Comparison of ENCODE assay signal across 8 mouse cellular contexts in genomic region chr9:37139514-37139913, GRCm38 (mm10). TPM values are rescaled to one million over a fixed set of nuclear protein-coding genes. Genes with fewer than 3 reads are reported as not detected.
DNase-seq lines count a peak whose midpoint lies in the region; ATAC-seq lines count a peak whose summit lies in the region.

No protein-coding gene starts in this region.

- 2% methylated on average over 8 of the region's 8 CpGs for WGBS in heart, embryonic 13.5 days
- WGBS in midbrain, embryonic 14.5 days, result 8% methylated on average over 8 of the region's 8 CpGs

- peak; percentile 64; the same call in 1 of the 2 replicates for ATAC-seq in heart, embryonic 13.5 days (ENCODE audit: extremely low read depth, insufficient number of reproducible peaks, low FRiP score, low TSS enrichment)
- 0 out of 2 replicates have a peak, but pooled peaks have one; percentile 10 for ATAC-seq in midbrain, embryonic 14.5 days (ENCODE audit: low FRiP score, low TSS enrichment)
- ATAC-seq in erythroblast, adult 5-6 weeks (replicated peaks; ENCODE audit: low FRiP score, poor library complexity, severe bottlenecking), result no peak

- H3K4me2 ChIP-seq in heart, embryonic 13.5 days, result peak overlapping the region; percentile 62
- H3K4me2 ChIP-seq in midbrain, embryonic 14.5 days (ENCODE audit: low read length), result peak overlapping the region; percentile 13; the same call in 1 of the 2 replicates

- DNase-seq in A20 (ENCODE audit: low read depth, low spot score), result peak; percentile 32
- peak; percentile 81 for DNase-seq in ZHBTc4 (ENCODE audit: low read depth, low spot score)
- DNase-seq in kidney, postnatal 36 days, result peak; percentile 37 to 46
- no peak for DNase-seq in midbrain, embryonic 14.5 days
- DNase-seq in layer of hippocampus, adult 8-10 months (ENCODE audit: low spot score in 2 of 2), result no peak
- no peak for DNase-seq in layer of hippocampus, adult 9-10 months (ENCODE audit: low spot score)

- H3K27ac ChIP-seq in heart, embryonic 13.5 days (replicated peaks), result peak overlapping the region; percentile 71
- H3K27ac ChIP-seq in midbrain, embryonic 14.5 days (replicated peaks; ENCODE audit: low read depth, low read length), result no peak overlapping the region

- H3K4me3 ChIP-seq in heart, embryonic 13.5 days, result peak overlapping the region; percentile 31
- H3K4me3 ChIP-seq in midbrain, embryonic 14.5 days (replicated peaks; ENCODE audit: low read depth, low read length), result no peak overlapping the region

- no peaks in the 10 kb centered on the region for H3K9me3 ChIP-seq in heart, embryonic 13.5 days
- H3K9me3 ChIP-seq in midbrain, embryonic 14.5 days (ENCODE audit: control insufficient read depth, low read length), result no peaks in the 10 kb centered on the region

- peaks cover 56% of the 10 kb centered on the region for H3K4me1 ChIP-seq in heart, embryonic 13.5 days
- peaks cover 47% of the 10 kb centered on the region for H3K4me1 ChIP-seq in midbrain, embryonic 14.5 days (ENCODE audit: control insufficient read depth, insufficient read depth, low read length)

- H3K9ac ChIP-seq in heart, embryonic 13.5 days, result peak overlapping the region; percentile 78
- no peak overlapping the region for H3K9ac ChIP-seq in midbrain, embryonic 14.5 days (replicated peaks; ENCODE audit: low read length)

- H3K36me3 ChIP-seq in heart, embryonic 13.5 days, result no peaks in the 10 kb centered on the region
- no peaks in the 10 kb centered on the region for H3K36me3 ChIP-seq in midbrain, embryonic 14.5 days (ENCODE audit: control insufficient read depth, insufficient read depth, low read length)

- H3K27me3 ChIP-seq in heart, embryonic 13.5 days (replicated peaks), result peaks cover 9% of the 10 kb centered on the region; the same call in 1 of the 2 replicates
- no peaks in the 10 kb centered on the region for H3K27me3 ChIP-seq in midbrain, embryonic 14.5 days (ENCODE audit: control insufficient read depth, insufficient read depth, low read length)

RNA-seq across cellular contexts. Expression of gene Pknox2, which starts 7.7 kb away (rescaled TPM):
- polyA plus RNA-seq in heart, embryonic 13.5 days (2015; fragmentation: Nextera tagmentation; extraction: Ambion mirVana), result 4.9 and 5.7 TPM in 2 replicates
- polyA plus RNA-seq in midbrain, embryonic 14.5 days (2014; fragmentation: Nextera tagmentation; extraction: Ambion mirVana), result 18.4 and 19.6 TPM in 2 replicates
- 0.58 TPM in 1 of 2 replicates, not detected in the other for total RNA-seq in erythroblast, adult 5-6 weeks (2015; ENCODE audit: low replicate concordance)
- total RNA-seq in erythroblast, adult 5-6 weeks (2017; ENCODE audit: low replicate concordance), result 0.09 TPM in 1 of 2 replicates, not detected in the other
- total RNA-seq in layer of hippocampus, adult 8-10 months (2022), result 10 to 100 TPM; 38.5 to 59.5 (median 43.0) TPM

Comparison
In these comparisons a context has a peak if more than half of its experiments do, and no peak if none do; other contexts are left out.
1. DNase-seq: peak in A20 (single experiment), ZHBTc4 (single experiment) and kidney, postnatal 36 days (2 of 2); none in midbrain, embryonic 14.5 days (single experiment), layer of hippocampus, adult 8-10 months (0 of 2) and layer of hippocampus, adult 9-10 months (single experiment).
2. RNA of gene Pknox2, which starts 7.7 kb away (total RNA-seq): 38.5 to 59.5 TPM in layer of hippocampus, adult 8-10 months; 0.09 to 0.58 TPM in erythroblast, adult 5-6 weeks; every median in the first group is over 10 times any median in the second.